Mouse (Mus musculus): ENCODE results near the gene Gclm. TPM values are rescaled to one million over a fixed set of nuclear protein-coding genes. Genes with fewer than 3 reads are reported as not detected.
"Not testable (repeated sequence)": the region's sequence is repeated elsewhere in the genome, so short reads cannot be mapped to it uniquely, and the experiment has no call there.

Gclm gene
- total RNA-seq, 2 experiments from 2014 or later: 66.9 to 80.3 TPM

DNA sequence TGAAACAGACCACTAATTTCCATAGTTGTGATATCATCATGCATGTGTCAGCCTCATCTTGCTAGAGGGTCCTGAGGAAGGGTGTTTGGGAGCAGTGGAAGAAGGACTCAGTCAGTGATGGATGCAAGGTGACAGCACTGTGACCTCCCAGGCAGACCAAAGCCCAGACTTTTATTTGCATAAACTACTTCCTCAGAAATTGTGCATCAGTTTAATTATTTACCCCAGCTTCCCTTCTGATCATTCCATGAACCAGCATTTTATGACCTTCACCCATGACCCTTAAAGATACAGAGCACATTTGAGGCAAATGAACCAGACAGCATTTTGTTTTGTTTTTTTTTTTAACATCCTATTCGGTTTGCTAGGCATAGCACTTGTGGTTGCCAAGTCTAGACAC, 9.6 kb upstream of the Gclm start:
- no peak for DNase-seq (ENCODE audit: low spot score in 2 of 2)

DNA sequence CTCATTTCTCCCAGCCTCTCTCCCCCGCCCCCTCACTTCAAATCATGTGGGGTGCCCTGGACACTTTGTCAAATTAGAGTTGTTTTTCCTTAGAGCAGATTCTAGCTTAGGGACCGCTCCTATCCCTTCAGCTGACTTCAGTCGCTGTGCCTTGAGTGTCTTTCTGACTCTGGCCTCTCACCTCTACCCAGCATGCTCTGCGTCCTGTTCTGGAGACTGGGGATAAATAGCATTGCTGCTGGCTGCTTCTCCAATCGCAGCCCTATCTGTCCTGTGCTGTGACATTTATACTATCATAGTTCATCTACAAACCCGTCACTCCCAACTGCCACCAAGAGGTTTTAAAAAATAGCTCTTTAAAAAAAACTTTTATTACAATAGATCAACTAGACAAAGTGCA, 2.5 kb upstream of the Gclm start:
- no peak for DNase-seq (ENCODE audit: low spot score in 2 of 2)

DNA sequence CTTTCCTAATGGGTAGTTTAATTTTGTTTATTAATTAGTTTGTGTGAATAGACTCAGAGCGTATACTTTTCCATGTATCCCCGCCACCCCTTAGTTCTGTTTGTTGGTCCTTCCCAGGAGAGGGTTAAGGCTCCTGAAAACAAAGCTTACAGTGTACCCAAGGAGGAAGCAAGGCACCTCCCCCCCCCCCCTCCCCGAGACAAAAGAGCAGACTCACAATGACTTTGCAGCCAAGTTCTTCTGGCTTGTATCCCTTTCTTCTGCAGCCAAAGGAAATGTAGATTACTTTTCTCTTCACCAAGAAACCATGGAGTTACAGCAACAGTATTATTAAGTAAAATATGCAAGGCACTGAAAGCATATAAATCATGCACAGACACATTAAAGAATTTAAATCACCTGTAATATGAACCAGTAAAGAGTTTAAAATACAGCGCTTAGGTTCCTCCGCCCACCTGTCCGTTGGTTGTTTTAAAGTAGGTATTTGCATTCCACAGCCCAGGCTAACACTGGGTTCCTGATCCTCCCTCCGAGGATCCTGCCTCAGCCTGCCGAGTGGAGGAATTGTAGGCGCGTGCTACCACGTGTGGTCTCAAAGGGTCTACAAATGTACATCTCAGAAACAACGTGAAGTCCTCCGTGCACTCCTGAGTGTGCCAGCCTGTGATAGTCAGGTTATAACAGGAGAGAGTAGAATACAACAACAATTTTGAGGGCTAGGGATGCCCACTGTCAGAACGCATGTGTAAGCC, 1.8 kb upstream of the Gclm start:
- no peak for DNase-seq (ENCODE audit: low spot score in 2 of 2)

DNA sequence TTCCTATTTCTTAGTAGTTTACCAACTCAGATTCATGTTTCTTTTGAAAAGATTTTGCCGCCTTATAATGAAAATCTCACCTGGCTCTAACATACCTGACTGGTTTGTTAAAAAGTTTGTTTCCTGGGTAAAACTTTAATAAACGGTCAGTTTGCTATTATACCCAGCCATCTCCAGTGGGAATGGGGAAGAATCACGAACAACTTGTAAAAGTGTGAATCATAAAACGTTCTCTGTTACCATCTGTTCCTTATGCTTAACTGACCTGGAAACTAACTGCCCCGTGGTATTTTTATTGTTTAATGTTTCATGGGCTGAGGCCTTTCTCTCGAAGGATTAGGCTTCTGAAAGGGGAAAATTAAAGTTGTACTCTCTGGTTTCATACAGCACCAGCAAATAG, 598 bp upstream of the Gclm start:
- no peak for DNase-seq (ENCODE audit: low spot score in 2 of 2)

DNA sequence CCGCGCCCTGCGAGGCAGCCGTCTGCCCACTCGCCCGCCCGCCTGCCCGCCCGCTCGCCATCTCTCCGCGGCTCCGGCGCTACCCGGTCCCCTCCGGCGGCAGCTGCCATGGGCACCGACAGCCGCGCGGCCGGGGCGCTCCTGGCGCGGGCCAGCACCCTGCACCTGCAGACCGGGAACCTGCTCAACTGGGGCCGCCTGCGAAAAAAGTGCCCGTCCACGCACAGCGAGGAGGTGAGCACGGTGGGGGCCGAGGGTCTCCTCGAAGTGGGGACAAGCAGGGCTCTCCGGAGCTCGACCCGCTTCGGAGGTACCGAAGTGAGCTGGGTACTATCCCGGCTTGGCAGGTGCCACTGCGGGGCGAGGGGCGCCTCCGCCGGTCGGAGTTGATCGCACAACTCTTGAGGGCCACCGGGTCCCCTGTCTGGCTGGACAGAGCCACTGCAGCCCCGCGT, 548 bp downstream of the Gclm start:
- DNase-seq (ENCODE audit: low spot score in 2 of 2): peak; percentile 24 to 32

DNA sequence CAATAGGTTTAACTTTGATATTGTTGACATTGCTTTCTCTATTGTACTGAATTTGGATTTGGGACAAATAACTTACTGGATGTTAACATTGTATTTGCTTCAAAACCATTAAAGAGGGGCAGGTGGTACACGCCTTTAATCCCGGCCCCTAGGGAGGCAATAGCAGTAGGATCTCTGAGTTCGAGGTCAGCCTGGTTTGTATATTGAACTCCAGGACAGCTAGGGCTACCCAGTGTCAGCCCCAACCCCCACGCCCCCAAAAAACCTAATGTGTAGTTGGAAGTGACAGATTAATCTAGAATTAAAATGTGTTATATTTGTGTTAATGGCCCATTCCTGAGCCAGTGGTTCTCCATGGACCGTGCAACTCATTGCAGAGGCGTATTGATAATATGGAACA, 1.0 kb downstream of the Gclm start:
- DNase-seq (ENCODE audit: low spot score in 2 of 2): no peak

DNA sequence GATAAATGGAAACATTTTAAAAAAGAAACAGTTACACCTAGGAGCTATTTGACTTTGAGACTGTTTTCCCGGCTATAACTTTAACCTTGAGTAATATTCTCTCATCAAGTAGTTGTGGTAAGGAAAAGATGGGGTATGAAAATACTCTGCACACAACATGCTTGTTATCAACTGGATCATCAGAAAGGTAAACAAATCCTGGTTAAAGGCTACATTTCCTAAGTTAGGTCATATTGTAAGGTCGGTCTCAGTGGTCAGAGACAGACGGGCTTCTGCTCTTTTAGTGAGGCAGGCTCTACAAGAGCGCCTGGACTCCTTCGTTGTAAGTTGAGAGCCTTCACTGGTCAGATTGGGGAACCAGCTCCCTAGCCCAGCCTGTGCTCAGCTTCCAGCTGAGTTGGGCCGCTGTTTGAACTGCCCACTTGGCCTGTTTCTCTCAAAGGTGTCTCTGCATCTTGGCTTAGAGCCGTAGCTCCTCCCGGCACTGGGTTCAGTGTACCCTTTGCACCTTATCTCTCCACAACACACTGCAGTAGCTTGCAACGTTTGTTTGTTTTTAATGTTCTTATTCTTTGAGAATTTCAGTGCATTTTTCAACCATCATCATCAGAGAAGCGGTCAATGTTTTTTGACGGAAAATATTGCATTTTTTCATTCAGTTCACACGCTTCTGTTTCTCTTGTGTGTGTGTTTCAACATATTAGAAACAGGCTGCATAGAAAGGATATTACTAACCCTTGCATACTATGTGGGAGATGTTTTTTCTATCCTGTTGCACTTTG, 1.8 kb downstream of the Gclm start:
- no peak for DNase-seq (ENCODE audit: low spot score in 2 of 2)

DNA sequence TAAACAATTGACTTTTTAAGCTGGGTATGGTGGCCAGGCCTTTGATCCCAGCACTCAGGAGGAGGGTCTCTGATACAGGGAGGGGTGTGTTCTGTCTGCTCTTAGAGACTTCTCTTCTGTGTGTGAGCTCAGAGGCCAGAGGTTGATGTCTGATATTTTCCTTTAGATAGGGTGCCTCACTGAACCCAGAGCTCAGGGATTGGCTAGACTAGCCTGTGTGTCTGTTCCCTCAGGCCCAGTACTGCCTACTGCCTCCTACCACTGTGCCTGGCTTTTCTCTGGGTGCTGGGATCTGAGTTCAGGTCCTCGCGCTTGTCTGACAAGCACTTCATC, 2.4 kb downstream of the Gclm start:
- DNase-seq (ENCODE audit: low spot score in 2 of 2): no peak

DNA sequence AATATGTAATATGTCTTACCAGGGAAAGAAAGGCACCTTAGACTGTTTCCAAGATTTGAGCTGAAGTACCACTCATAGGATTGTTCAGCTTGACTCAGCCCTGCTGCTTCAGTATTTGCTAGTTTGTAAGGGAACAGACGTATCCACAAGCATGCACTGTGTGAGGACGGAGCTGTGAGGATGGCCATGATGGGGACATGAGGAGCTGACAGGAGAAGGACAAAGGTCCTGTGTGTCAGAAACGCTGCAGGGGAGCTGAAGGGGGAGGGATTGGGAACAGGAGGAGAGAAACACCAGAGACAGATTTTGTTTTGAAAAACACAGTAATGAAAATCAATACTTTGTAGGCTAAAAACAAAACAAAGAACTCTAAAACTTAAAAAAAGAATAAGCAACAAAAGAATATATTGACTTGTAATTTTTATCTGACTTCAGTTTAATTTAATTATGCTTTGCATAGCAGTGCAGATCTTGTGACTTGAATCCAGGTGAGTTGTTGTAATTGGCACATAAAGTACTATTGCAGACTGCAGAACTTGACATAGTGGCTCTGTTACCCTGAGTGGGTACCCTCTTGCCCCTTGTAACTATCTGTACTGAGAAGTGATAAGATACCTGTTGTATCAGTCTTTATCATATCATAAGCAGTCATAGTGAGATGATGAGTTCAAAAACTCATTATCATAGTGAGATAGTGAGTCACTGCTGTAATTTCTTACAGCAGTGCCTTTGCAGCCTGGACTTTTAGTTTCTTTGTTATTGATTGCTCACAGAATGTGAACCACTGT, 7.3 kb downstream of the Gclm start:
- DNase-seq (ENCODE audit: low spot score in 2 of 2): no peak

DNA sequence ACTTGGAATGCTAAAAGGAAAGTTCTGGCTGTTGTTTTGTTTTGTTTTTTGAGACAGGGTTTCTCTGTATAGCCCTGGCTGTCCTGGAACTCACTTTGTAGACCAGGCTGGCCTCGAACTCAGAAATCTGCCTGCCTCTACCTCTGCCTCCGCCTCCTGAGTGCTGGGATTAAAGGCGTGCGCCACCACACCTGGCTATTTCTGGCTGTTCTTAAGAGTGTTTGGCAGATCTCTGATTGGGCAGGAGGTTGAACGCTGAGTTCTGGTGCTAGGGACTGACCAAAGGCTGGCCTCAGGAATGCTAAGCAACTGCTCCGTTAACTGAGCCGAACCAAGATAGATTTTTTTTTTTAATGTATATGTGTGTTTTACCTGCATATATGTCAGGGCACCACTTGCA, 8.7 kb downstream of the Gclm start:
- not testable (repeated sequence) for DNase-seq (ENCODE audit: low spot score in 2 of 2)

DNA sequence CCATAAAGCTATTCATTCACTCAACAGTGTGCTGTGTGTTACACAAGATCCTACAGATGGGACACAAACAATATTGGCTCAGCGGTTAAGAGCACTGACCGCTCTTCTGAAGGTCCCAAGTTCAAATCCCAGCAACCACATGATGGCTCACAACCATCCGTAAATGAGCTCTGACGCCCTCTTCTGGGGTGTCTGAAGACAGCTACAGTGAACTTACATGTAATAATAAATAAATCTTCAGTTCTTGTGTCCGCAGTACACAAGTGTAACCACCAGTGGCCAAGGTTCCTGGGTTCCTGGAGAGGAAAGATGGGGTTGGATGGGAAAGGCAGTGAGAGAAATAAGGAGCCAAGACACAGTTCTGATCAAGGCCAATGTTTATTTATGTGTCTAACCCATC, 24.6 kb downstream of the Gclm start:
- no peak for DNase-seq (ENCODE audit: low spot score in 2 of 2)

DNA sequence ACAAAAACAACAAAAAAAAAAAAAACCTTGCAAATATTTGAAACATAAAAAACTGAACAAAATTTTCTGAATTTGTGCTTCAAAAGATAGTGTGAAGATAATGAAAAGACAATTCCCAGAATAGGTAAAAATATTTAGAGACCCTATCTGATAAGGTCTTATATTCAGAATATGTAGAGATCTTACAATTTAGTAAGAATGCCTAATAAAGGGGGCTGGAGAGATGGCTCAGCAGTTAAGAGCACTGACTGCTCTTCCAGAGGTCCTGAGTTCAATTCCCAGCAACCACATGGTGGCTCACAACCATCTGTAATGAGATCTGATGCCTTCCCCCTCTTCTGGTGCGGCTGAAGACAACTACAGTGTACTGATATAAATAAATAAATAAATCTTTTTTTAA, 27.2 kb downstream of the Gclm start:
- not testable (repeated sequence) for DNase-seq (ENCODE audit: low spot score in 2 of 2)

DNA sequence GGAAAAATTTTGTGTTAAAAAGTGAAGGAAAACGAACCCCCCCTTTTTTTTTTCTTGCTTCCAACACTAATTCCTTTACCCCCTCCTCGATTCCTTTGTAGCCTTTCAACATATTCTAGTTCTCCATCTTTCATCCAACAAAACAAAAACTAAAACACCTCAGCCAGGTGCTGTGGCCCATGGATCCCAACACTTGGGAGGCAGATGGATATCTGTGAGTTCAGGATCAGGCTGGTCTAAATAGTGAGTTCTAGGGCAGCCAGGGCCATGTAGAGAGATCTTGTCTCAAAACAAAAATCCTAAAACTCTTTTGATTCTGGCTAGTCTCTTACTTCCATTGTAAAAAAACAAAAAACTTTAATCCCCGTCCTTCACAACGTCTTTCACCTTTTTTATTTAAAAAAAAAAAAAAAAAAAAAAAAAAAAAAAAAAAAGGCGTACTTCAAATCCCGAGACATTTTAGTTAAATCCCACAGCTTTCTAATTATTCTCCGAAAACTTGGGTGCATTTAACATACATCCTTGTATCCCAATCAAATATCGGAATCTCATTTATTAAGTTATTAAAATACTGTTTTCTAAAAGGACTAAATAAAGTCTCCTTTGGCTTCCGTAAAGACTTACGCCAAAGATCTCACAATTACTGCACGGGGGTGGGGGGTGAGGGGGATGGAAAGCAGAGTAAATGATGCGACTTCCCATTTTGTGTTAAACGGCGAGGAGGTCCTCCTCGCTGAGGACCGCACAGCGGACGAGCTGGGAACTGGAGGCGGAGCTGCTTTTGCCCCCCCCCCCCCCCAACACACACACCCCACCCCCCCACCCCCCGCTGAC, 28.3 kb downstream of the Gclm start:
- no peak for DNase-seq (ENCODE audit: low spot score in 2 of 2)

DNA sequence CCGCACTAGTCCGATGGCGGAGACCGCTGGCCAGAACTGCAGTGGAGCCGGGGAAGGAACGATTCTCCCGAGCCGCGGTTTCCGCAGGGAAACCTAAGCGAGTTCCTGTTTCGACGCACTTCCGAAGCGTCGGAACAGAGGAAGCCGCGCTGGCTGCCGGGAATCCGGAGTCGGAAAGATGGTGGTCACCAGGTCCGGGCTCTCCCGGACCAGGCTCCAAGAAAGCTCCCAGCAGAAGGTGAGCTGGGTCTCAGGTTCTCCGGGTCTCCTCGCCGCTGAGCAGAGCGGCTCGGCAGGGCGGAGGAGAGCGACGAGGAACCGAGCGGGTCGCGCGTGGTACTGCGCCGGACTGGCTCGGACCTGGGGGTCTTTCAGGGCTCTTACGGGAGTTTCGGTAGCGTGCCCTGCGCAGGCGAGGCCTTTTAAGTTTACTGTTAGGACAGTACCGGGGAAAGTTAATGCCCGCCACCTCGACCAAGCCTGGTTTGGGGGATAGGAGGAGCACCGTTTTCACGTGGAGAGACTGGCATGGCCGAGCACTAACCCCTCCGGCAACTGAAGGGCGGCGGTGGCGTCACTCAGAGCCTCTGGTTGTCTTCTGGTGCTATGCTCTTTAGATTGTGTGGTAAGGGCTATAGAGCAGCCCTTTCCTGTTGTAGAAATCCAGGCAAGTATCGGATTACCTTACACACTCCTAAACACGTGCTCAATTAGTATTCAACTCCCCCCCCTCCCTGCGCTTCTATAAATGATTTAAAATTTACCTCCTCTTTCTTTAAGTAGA, 29.1 kb downstream of the Gclm start, which contains the start of gene Dnttip2:
Gene Dnttip2, plus strand, starts transcription at position 148 of the 784 bp plus-strand sequence.
- DNase-seq (ENCODE audit: low spot score in 2 of 2): peak; percentile 90 to 93

DNA sequence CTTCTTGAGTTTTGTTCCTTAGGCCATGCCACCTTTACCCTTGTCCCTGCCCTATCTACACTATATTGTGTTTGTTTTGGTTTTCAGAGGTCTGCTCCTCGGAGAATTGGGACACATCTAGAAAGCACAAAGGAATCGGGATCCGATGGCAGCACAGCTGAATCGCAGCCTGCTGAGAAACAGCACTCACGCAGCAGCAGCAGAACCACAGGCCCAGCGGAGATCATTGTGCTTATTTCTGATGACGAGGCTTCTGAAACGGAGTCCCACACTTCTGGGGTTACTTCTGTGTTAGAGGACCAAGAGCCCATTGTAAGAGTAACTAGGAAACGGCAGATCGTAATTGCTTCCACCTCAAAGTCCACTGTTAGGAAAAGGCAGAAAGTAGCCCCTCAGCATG, 29.8 kb downstream of the Gclm start:
- DNase-seq (ENCODE audit: low spot score in 2 of 2): no peak

DNA sequence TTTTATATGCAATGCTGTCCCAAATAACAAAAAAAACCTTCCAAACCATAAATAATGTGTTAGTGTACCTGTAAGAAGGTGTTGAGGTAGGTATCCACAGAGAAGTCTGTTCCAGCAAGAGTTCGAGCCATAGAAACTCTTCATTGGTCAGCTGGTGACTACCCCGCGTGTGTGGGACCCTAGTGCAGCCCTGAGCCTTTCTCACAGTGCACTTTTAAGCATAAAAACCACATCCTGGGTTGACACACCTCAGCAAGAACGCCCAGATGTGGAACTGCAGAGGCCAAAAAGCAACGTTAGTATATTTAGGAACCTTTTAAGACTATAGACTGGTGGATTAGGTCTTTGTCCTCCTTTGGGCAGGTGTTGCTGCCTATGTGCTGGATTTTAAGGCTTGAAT, 41.8 kb downstream of the Gclm start:
- no peak for DNase-seq (ENCODE audit: low spot score in 2 of 2)

DNA sequence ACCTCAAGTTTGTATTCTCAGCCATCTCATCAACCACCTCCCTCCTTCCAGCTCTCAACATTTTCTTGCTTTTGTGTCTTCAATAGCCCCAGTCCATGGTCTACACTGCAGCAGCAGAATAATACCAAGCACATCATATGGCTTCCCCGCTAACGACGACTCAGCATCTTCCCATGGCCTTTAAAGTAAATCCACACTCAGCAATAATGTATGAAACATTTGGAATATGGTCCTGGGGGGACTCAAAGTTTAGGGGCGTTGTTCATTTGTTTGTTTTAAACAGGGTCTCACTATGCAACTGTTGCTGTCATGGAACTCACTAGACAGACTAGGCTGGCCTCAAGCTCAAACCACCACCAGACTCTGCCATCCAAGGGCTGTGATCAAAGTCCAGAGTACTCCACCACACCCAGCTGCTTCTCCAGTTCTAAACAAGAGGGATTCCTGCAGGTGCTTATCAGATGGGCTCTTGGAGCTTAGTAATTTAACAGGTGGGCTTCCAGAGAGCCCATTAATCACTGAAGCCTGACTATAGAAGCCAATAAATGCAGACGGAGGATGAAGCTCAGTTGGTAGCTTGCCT, 43.3 kb downstream of the Gclm start:
- no peak for DNase-seq (ENCODE audit: low spot score in 2 of 2)

DNA sequence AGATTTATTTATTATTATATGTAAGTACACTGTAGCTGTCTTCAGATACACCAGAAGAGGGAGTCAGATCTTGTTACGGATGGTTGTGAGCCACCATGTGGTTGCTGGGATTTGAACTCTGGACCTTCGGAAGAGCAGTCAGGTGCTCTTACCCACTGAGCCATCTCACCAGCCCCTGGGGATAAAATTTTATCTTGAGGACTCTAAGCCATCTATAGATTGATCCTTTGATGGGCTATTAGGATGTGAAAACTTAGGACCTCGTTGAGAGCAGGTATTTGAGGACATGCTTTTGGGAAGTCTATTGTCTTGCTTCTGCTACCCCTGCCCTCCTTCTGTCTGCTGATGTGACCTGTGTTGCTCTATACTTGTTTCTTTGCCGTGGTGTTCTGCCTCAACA, 44.0 kb downstream of the Gclm start:
- not testable (repeated sequence) for DNase-seq (ENCODE audit: low spot score in 2 of 2)

DNA sequence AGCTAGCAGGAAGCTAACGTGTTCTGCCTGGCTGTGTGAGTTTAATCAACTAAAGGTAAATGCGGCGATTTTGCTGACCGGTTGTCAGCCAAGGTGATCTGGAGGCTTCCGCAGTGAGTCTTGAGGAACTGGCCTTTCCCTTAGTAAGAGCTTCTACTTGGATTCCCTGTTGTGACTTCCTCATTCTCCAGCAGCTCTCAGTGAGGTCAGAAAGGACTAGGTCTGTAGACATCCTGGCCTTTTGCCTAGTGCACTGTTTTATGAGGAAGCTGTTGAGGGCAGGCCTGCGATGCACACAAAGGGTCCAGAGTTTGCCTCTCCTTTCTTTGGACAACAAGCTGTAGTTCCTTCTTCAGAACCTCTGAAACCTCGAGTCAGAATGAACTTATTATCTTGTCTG, 45.3 kb downstream of the Gclm start:
- no peak for DNase-seq (ENCODE audit: low spot score in 2 of 2)

DNA sequence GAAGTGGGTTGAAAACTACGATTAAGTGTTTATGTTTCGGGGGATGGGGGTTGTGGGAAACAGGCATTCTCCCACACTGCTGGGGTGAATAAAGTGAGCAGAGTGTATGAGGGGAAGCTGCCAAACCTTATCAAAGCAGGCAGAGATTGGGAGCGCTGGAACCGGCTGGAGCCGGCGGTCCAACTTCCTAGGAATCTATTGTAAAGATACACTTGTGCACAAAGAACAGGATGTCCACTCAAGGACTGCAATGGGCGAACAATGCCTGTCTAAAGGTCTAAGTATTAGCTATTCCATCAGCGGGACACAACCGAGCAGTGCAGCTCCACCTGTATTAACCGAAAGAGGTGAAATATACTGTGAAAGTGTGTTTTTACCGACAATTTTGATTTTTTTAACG, 46.5 kb downstream of the Gclm start:
- no peak for DNase-seq (ENCODE audit: low spot score in 2 of 2)
